Mouse (Mus musculus): ENCODE data around the gene Prph. TPM values are rescaled to one million over a fixed set of nuclear protein-coding genes. Genes with fewer than 3 reads are reported as not detected.

Prph gene
- polyA plus RNA-seq, 1 experiment: 2.3 TPM

GRCm38 (mm10) chr15:99026259-99026658 is 28.7 kb upstream of the Prph start:
- Histone ChIP-seq H3K4me1 (replicated peaks; ENCODE audit: control insufficient read depth, insufficient read depth, low read length) (peaks cover 9% of the 10 kb centered on the region), H3K27me3 (ENCODE audit: control insufficient read depth, insufficient read depth, low read length) (no peaks in the 10 kb centered on the region), H3K27ac (ENCODE audit: control insufficient read depth, insufficient read depth, low read length) (no peak overlapping the region), H3K36me3 (ENCODE audit: control insufficient read depth, insufficient read depth, low read length) (no peaks in the 10 kb centered on the region), H3K4me3 (ENCODE audit: control insufficient read depth, insufficient read depth, low read length) (no peak overlapping the region)
- WGBS: 57% methylated on average over 4 of the region's 4 CpGs
- peak; percentile 35 for DNase-seq
- TF ChIP-seq POLR2A (IDR thresholded peaks at IDR 0.05; ENCODE audit: control insufficient read depth, extremely low read depth, insufficient read depth, low read length, poor library complexity): no peak
- no peak for TF ChIP-seq CTCF (IDR thresholded peaks at IDR 0.05; ENCODE audit: borderline replicate concordance, control insufficient read depth, extremely low read depth, insufficient read depth, low read length, poor library complexity)

- DNase-seq: no peak
- peaks cover 14% of the 10 kb centered on the region for H3K4me1 ChIP-seq (replicated peaks; ENCODE audit: control insufficient read depth, insufficient read depth, low read length)
- TF ChIP-seq CTCF (IDR thresholded peaks at IDR 0.05; ENCODE audit: borderline replicate concordance, control insufficient read depth, extremely low read depth, insufficient read depth, low read length, poor library complexity) (no peak), POLR2A (IDR thresholded peaks at IDR 0.05; ENCODE audit: control insufficient read depth, extremely low read depth, insufficient read depth, low read length, poor library complexity) (no peak)
- H3K36me3 ChIP-seq (ENCODE audit: control insufficient read depth, insufficient read depth, low read length): no peaks in the 10 kb centered on the region
- WGBS: 92% methylated on average over 5 of the region's 5 CpGs
- no peak overlapping the region for H3K27ac ChIP-seq (ENCODE audit: control insufficient read depth, insufficient read depth, low read length)
- no peaks in the 10 kb centered on the region for H3K27me3 ChIP-seq (ENCODE audit: control insufficient read depth, insufficient read depth, low read length)
- H3K4me3 ChIP-seq (ENCODE audit: control insufficient read depth, insufficient read depth, low read length): no peak overlapping the region
Observed at GRCm38 (mm10) chr15:99027116-99027515, 27.9 kb upstream of the Prph start.

GRCm38 (mm10) chr15:99028874-99029458 is 26.0 kb upstream of the Prph start:
- Histone ChIP-seq H3K36me3 (ENCODE audit: control insufficient read depth, insufficient read depth, low read length) (no peaks in the 10 kb centered on the region), H3K27ac (ENCODE audit: control insufficient read depth, insufficient read depth, low read length) (peak overlapping the region; percentile 27; the same call in 1 of the 2 replicates), H3K27me3 (ENCODE audit: control insufficient read depth, insufficient read depth, low read length) (no peaks in the 10 kb centered on the region), H3K4me3 (ENCODE audit: control insufficient read depth, insufficient read depth, low read length) (peak overlapping the region; percentile 63), H3K4me1 (replicated peaks; ENCODE audit: control insufficient read depth, insufficient read depth, low read length) (peaks cover 21% of the 10 kb centered on the region)
- WGBS: 4% methylated on average over 10 of the region's 10 CpGs
- no peak for DNase-seq
- no peak for TF ChIP-seq CTCF (IDR thresholded peaks at IDR 0.05; ENCODE audit: borderline replicate concordance, control insufficient read depth, extremely low read depth, insufficient read depth, low read length, poor library complexity)
- TF ChIP-seq POLR2A (IDR thresholded peaks at IDR 0.05; ENCODE audit: control insufficient read depth, extremely low read depth, insufficient read depth, low read length, poor library complexity): no peak

GRCm38 (mm10) chr15:99029619-99030584 is 25.1 kb upstream of the Prph start, which contains the start of gene Tuba1c:
Tuba1c (plus strand) TSS chr15:99029891.
- DNase-seq: peak; percentile 86
- under 1% methylated on average over 52 of the region's 52 CpGs for WGBS
- Histone ChIP-seq H3K4me1 (replicated peaks; ENCODE audit: control insufficient read depth, insufficient read depth, low read length) (peaks cover 21% of the 10 kb centered on the region), H3K36me3 (ENCODE audit: control insufficient read depth, insufficient read depth, low read length) (peaks cover 5% of the 10 kb centered on the region), H3K27ac (ENCODE audit: control insufficient read depth, insufficient read depth, low read length) (peak within 1 kb of the TSS; percentile 27; the same call in 1 of the 2 replicates), H3K27me3 (ENCODE audit: control insufficient read depth, insufficient read depth, low read length) (no peaks in the 10 kb centered on the region), H3K4me3 (ENCODE audit: control insufficient read depth, insufficient read depth, low read length) (peak within 1 kb of the TSS; percentile 63)
- peak; percentile 81 for TF ChIP-seq POLR2A (IDR thresholded peaks at IDR 0.05; ENCODE audit: control insufficient read depth, extremely low read depth, insufficient read depth, low read length, poor library complexity)
- 0 out of 2 replicates have a peak, but pooled peaks have one; percentile 32 for TF ChIP-seq CTCF (IDR thresholded peaks at IDR 0.05; ENCODE audit: borderline replicate concordance, control insufficient read depth, extremely low read depth, insufficient read depth, low read length, poor library complexity)

GRCm38 (mm10) chr15:99030585-99031387 is 24.2 kb upstream of the Prph start:
- TF ChIP-seq POLR2A (IDR thresholded peaks at IDR 0.05; ENCODE audit: control insufficient read depth, extremely low read depth, insufficient read depth, low read length, poor library complexity) (no peak), CTCF (IDR thresholded peaks at IDR 0.05; ENCODE audit: borderline replicate concordance, control insufficient read depth, extremely low read depth, insufficient read depth, low read length, poor library complexity) (no peak)
- 2% methylated on average over 26 of the region's 26 CpGs for WGBS

GRCm38 (mm10) chr15:99031388-99031675 is 23.6 kb upstream of the Prph start:
- 84% methylated on average over 4 of the region's 4 CpGs for WGBS
- DNase-seq: no peak
- peaks cover 19% of the 10 kb centered on the region for H3K36me3 ChIP-seq (ENCODE audit: control insufficient read depth, insufficient read depth, low read length)
- H3K4me1 ChIP-seq (replicated peaks; ENCODE audit: control insufficient read depth, insufficient read depth, low read length): peaks cover 21% of the 10 kb centered on the region
- TF ChIP-seq CTCF (IDR thresholded peaks at IDR 0.05; ENCODE audit: borderline replicate concordance, control insufficient read depth, extremely low read depth, insufficient read depth, low read length, poor library complexity) (no peak), POLR2A (IDR thresholded peaks at IDR 0.05; ENCODE audit: control insufficient read depth, extremely low read depth, insufficient read depth, low read length, poor library complexity) (no peak)
- peak overlapping the region; percentile 13; the same call in 1 of the 2 replicates for H3K4me3 ChIP-seq (ENCODE audit: control insufficient read depth, insufficient read depth, low read length)
- no peak overlapping the region for H3K27ac ChIP-seq (ENCODE audit: control insufficient read depth, insufficient read depth, low read length)
- no peaks in the 10 kb centered on the region for H3K27me3 ChIP-seq (ENCODE audit: control insufficient read depth, insufficient read depth, low read length)

More at GRCm38 (mm10) chr15:99030585-99031387, 24.2 kb upstream of the Prph start:
- Histone ChIP-seq H3K4me3 (ENCODE audit: control insufficient read depth, insufficient read depth, low read length) (peak overlapping the region; percentile 63), H3K36me3 (ENCODE audit: control insufficient read depth, insufficient read depth, low read length) (peaks cover 14% of the 10 kb centered on the region), H3K27me3 (ENCODE audit: control insufficient read depth, insufficient read depth, low read length) (no peaks in the 10 kb centered on the region), H3K4me1 (replicated peaks; ENCODE audit: control insufficient read depth, insufficient read depth, low read length) (peaks cover 21% of the 10 kb centered on the region), H3K27ac (ENCODE audit: control insufficient read depth, insufficient read depth, low read length) (no peak overlapping the region)
- peak; percentile 27 for DNase-seq
